Mouse (Mus musculus): ENCODE data around the gene Ptprcap. TPM values are rescaled to one million over a fixed set of nuclear protein-coding genes. Genes with fewer than 3 reads are reported as not detected.
A peak's percentile ranks its signal among the peaks of the same experiment; 100 is the strongest.

The Ptprcap gene
- polyA plus RNA-seq, 1 experiment: 1,655 TPM

DNA sequence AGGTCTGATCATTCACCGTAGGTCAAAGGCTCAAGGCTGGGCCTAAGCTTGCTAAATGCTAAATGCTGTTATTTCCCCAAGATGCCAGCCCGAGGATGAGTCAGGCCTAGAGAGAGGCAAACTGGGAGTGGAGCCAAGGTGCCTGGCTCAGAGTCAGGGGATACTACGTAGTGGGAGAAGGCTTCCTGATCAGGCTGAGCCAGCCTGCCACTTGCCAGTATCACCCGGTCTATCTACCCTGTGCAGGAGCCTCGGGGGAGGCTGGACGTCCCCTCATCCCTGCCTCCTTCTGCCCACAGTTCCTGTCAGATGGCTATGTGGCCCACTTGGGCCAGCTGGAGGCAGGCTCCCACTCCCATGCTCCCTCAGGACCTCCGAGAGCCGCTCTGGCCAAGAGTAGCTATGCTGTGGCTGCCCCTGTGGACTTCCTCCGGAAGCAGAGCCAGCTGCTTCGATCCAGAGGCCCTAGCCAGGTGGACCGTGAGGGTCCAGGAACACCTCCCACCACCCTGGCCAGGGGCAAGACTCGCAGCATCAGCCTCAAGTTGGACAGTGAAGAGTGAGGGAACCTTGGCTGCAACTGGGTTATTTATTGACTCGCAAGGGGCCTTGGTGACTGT, 40.1 kb upstream of the Ptprcap start:
- peaks cover 32% of the 10 kb centered on the region for H3K36me3 ChIP-seq (ENCODE audit: control insufficient read depth, insufficient read depth, low read length)
- H3K27ac ChIP-seq (ENCODE audit: control insufficient read depth, insufficient read depth, low read length): peak overlapping the region; percentile 71
- no peak for TF ChIP-seq POLR2A (IDR thresholded peaks at IDR 0.05; ENCODE audit: control insufficient read depth, extremely low read depth, insufficient read depth, low read length, poor library complexity)
- TF ChIP-seq CTCF (IDR thresholded peaks at IDR 0.05; ENCODE audit: borderline replicate concordance, control insufficient read depth, extremely low read depth, insufficient read depth, low read length, poor library complexity): no peak
- 0 out of 2 replicates have a peak overlapping the region, but pooled peaks have one; percentile 0 for H3K4me3 ChIP-seq (ENCODE audit: control insufficient read depth, insufficient read depth, low read length)
- H3K27me3 ChIP-seq (ENCODE audit: control insufficient read depth, insufficient read depth, low read length): no peaks in the 10 kb centered on the region
- WGBS: 25% methylated on average over 13 of the region's 13 CpGs
- peaks cover 38% of the 10 kb centered on the region for H3K4me1 ChIP-seq (replicated peaks; ENCODE audit: control insufficient read depth, insufficient read depth, low read length)
- DNase-seq: no peak

DNA sequence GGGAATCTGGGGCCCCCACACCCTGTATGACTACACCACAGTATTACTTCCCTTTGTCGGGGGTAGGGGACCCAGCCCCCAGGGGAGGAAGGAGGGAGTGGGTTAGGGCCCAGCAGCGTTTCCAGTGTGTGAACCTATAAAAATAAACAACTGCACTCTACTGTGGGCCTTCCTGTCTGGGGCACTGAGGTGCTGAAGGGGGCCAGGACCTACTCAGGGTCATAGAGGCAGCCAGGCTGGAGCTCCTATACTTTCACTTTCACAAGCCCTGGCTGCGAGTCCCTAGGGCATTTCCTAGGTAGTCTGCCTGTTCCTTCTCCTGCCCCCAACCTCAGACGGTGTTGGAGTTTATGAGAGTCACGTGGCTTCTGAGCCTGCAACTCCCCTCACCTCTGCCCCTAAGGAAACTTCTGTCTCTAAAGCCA, 39.6 kb upstream of the Ptprcap start:
- peaks cover 40% of the 10 kb centered on the region for H3K4me1 ChIP-seq (replicated peaks; ENCODE audit: control insufficient read depth, insufficient read depth, low read length)

DNA sequence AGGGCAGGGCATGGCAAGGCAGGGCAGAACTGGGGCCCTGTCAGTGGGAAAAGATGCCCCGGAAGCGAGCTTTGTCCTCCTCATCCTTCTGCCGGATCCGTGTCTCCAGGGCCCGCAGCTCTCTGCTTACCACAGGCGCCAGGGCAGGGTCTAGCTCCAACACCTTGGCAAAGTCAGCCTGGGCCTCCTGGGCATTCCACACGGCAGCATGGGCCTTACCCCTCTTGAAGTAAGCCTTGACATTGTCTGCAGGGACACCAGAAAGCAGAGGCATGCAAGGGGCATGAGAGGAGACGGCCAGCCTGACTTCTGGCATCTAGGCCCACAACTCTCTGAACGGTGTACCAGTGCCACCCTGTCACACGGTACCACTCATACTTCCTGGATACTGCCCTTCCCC, 38.9 kb upstream of the Ptprcap start:
- Histone ChIP-seq H3K27ac (ENCODE audit: control insufficient read depth, insufficient read depth, low read length) (peak overlapping the region; percentile 71; the same call in 1 of the 2 replicates), H3K4me3 (ENCODE audit: control insufficient read depth, insufficient read depth, low read length) (no peak overlapping the region), H3K4me1 (replicated peaks; ENCODE audit: control insufficient read depth, insufficient read depth, low read length) (peaks cover 46% of the 10 kb centered on the region), H3K27me3 (ENCODE audit: control insufficient read depth, insufficient read depth, low read length) (no peaks in the 10 kb centered on the region), H3K36me3 (ENCODE audit: control insufficient read depth, insufficient read depth, low read length) (peaks cover 32% of the 10 kb centered on the region)
- no peak for DNase-seq
- 89% methylated on average over 10 of the region's 10 CpGs for WGBS
- TF ChIP-seq POLR2A (IDR thresholded peaks at IDR 0.05; ENCODE audit: control insufficient read depth, extremely low read depth, insufficient read depth, low read length, poor library complexity) (no peak), CTCF (IDR thresholded peaks at IDR 0.05; ENCODE audit: borderline replicate concordance, control insufficient read depth, extremely low read depth, insufficient read depth, low read length, poor library complexity) (no peak)

More for the DNA sequence above, 39.6 kb upstream of the Ptprcap start:
- H3K27me3 ChIP-seq (ENCODE audit: control insufficient read depth, insufficient read depth, low read length): no peaks in the 10 kb centered on the region
- H3K36me3 ChIP-seq (ENCODE audit: control insufficient read depth, insufficient read depth, low read length): peaks cover 32% of the 10 kb centered on the region
- 0 out of 2 replicates have a peak overlapping the region, but pooled peaks have one; percentile 0 for H3K4me3 ChIP-seq (ENCODE audit: control insufficient read depth, insufficient read depth, low read length)
- WGBS: 3% methylated on average over 5 of the region's 5 CpGs
- peak overlapping the region; percentile 71 for H3K27ac ChIP-seq (ENCODE audit: control insufficient read depth, insufficient read depth, low read length)
- DNase-seq: peak; percentile 35
- 0 out of 2 replicates have a peak, but pooled peaks have one; percentile 27 for TF ChIP-seq CTCF (IDR thresholded peaks at IDR 0.05; ENCODE audit: borderline replicate concordance, control insufficient read depth, extremely low read depth, insufficient read depth, low read length, poor library complexity)
- TF ChIP-seq POLR2A (IDR thresholded peaks at IDR 0.05; ENCODE audit: control insufficient read depth, extremely low read depth, insufficient read depth, low read length, poor library complexity): no peak

DNA sequence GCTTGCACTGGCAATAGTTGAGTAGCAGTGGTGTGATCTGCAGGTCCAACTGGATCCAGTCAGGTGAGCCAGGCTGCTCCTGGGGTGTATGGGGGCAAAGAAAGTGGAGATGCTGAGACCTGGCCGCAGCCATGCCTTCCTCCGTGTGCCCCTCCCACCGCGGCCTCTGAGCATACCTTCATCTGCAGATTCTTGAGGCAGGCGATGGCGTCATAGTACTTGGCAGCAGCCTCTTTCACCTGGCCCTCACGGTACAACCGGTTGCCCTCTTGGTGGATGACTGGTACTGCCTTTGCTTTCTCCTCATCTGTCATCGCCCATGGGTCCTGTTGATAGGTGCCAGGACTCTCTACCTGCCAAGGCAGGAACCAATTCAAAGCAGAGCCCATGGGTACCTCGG, 38.3 kb upstream of the Ptprcap start:
- H3K27ac ChIP-seq (ENCODE audit: control insufficient read depth, insufficient read depth, low read length): no peak overlapping the region
- TF ChIP-seq CTCF (IDR thresholded peaks at IDR 0.05; ENCODE audit: borderline replicate concordance, control insufficient read depth, extremely low read depth, insufficient read depth, low read length, poor library complexity) (no peak), POLR2A (IDR thresholded peaks at IDR 0.05; ENCODE audit: control insufficient read depth, extremely low read depth, insufficient read depth, low read length, poor library complexity) (no peak)
- H3K27me3 ChIP-seq (ENCODE audit: control insufficient read depth, insufficient read depth, low read length): no peaks in the 10 kb centered on the region
- DNase-seq: no peak
- H3K36me3 ChIP-seq (ENCODE audit: control insufficient read depth, insufficient read depth, low read length): peaks cover 32% of the 10 kb centered on the region
- peaks cover 48% of the 10 kb centered on the region for H3K4me1 ChIP-seq (replicated peaks; ENCODE audit: control insufficient read depth, insufficient read depth, low read length)
- H3K4me3 ChIP-seq (ENCODE audit: control insufficient read depth, insufficient read depth, low read length): no peak overlapping the region
- 97% methylated on average over 10 of the region's 10 CpGs for WGBS

DNA sequence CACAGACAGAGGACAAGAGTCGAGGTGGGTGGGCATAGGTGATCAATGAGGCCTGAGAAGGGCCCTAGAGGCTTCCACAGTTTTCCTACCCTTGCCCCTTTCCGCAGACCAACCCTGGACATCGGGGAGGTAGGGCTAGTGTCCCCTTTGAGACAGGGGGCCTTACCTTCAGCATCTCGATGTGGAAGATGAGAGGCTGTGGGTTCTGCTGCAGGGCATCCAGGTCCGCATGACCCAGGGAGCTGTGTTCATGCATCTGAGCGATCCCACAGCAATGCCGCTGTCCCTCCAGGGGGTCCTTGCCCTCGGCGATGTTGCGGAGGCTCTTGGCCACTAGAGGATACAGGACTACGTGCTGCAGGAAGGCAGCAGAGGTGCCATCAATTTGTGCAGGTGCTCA, 37.6 kb upstream of the Ptprcap start:
- 97% methylated on average over 11 of the region's 11 CpGs for WGBS

DNA sequence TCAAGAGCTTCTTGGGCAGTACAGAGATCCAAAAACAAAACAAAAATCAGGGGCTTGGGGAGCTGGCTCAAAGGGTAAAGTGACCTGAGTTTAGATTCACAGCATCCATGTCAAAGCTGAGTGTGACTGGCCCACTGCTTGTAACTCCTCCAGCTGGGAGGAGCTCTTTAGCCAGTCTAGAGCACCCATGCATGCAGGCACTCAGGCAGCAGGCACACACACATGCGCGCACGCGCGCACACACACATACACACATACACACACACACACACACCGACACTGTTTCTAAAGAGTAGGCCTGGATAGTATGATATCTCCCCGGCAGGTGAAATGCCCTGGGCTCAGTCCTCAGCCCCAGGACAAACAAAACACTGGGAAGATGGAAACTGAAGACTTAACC, 36.4 kb upstream of the Ptprcap start:
- Histone ChIP-seq H3K27ac (ENCODE audit: control insufficient read depth, insufficient read depth, low read length) (no peak overlapping the region), H3K27me3 (ENCODE audit: control insufficient read depth, insufficient read depth, low read length) (no peaks in the 10 kb centered on the region), H3K36me3 (ENCODE audit: control insufficient read depth, insufficient read depth, low read length) (peaks cover 29% of the 10 kb centered on the region), H3K4me3 (ENCODE audit: control insufficient read depth, insufficient read depth, low read length) (no peak overlapping the region), H3K4me1 (replicated peaks; ENCODE audit: control insufficient read depth, insufficient read depth, low read length) (peaks cover 58% of the 10 kb centered on the region)
- WGBS: 98% methylated on average over 7 of the region's 7 CpGs
- DNase-seq: no peak
- TF ChIP-seq POLR2A (IDR thresholded peaks at IDR 0.05; ENCODE audit: control insufficient read depth, extremely low read depth, insufficient read depth, low read length, poor library complexity) (no peak), CTCF (IDR thresholded peaks at IDR 0.05; ENCODE audit: borderline replicate concordance, control insufficient read depth, extremely low read depth, insufficient read depth, low read length, poor library complexity) (no peak)

More for the DNA sequence above, 37.6 kb upstream of the Ptprcap start:
- DNase-seq: no peak
- Histone ChIP-seq H3K36me3 (ENCODE audit: control insufficient read depth, insufficient read depth, low read length) (peaks cover 32% of the 10 kb centered on the region), H3K27me3 (ENCODE audit: control insufficient read depth, insufficient read depth, low read length) (no peaks in the 10 kb centered on the region), H3K4me3 (ENCODE audit: control insufficient read depth, insufficient read depth, low read length) (no peak overlapping the region), H3K27ac (ENCODE audit: control insufficient read depth, insufficient read depth, low read length) (no peak overlapping the region), H3K4me1 (replicated peaks; ENCODE audit: control insufficient read depth, insufficient read depth, low read length) (peaks cover 54% of the 10 kb centered on the region)
- TF ChIP-seq POLR2A (IDR thresholded peaks at IDR 0.05; ENCODE audit: control insufficient read depth, extremely low read depth, insufficient read depth, low read length, poor library complexity) (no peak), CTCF (IDR thresholded peaks at IDR 0.05; ENCODE audit: borderline replicate concordance, control insufficient read depth, extremely low read depth, insufficient read depth, low read length, poor library complexity) (no peak)

Data from thymus, adult 2 months (tissue).